Mouse (Mus musculus) heart, embryonic 16.5 days (tissue): Measurements from ENCODE around the gene Arl14ep. TPM values are rescaled to one million over a fixed set of nuclear protein-coding genes. Genes with fewer than 3 reads are reported as not detected.

ENCODE experiments used
- ATAC-seq: fragments of 200-750 bp; cut with Nextera tagmentation; replicated peaks from 2 replicates; pipeline ENCODE4 v1.8.0; 2017; ENCODE audit warnings: moderate number of reproducible peaks; ENCODE audit not compliant: insufficient read depth, low FRiP score; ENCODE audit errors: extremely low read depth
- H3K27ac ChIP-seq: fragments of 300-500 bp; sonication (generic); 2 replicates; pipeline ENCODE4 v1.5.1; 2014; ENCODE audit warnings: mild to moderate bottlenecking, low read length, control low read depth, moderate library complexity
- H3K27me3 ChIP-seq: fragments of 300-500 bp; sonication (generic); 2 replicates; pipeline ENCODE4 v1.6.1; 2014; ENCODE audit warnings: low read length, mixed read lengths; ENCODE audit not compliant: control insufficient read depth, insufficient read depth
- H3K36me3 ChIP-seq: fragments of 300-500 bp; sonication (generic); 2 replicates; pipeline ENCODE4 v1.6.1; 2014; ENCODE audit not compliant: control insufficient read depth, insufficient read depth
- H3K4me1 ChIP-seq: fragments of 300-500 bp; sonication (generic); 2 replicates; pipeline ENCODE4 v1.6.1; 2014; ENCODE audit warnings: low read length, mixed read lengths; ENCODE audit not compliant: control insufficient read depth, insufficient read depth
- H3K4me2 ChIP-seq: fragments of 300-500 bp; sonication (generic); 2 replicates; pipeline ENCODE4 v1.6.1; 2014; ENCODE audit warnings: low read depth, mild to moderate bottlenecking, control low read depth, low read length
- H3K4me3 ChIP-seq: fragments of 300-500 bp; sonication (generic); 2 replicates; pipeline ENCODE4 v1.5.1; 2014; ENCODE audit warnings: mild to moderate bottlenecking, control low read depth, low read length
- H3K9ac ChIP-seq: fragments of 300-500 bp; sonication (generic); 2 replicates; pipeline ENCODE4 v1.6.1; 2014; ENCODE audit warnings: low read length, control low read depth
- H3K9me3 ChIP-seq: fragments of 300-500 bp; sonication (generic); replicated peaks from 2 replicates; pipeline ENCODE4 v1.6.1; 2016; ENCODE audit warnings: low read length; ENCODE audit not compliant: control insufficient read depth
- WGBS: fragments of 180-500 bp; shearing (Covaris S2); extraction: QIAGEN DNeasy Blood & Tissue Kit; methylation state at CpG from one replicate; pipeline ENCODE4 v1.1.7; 2014; 5-methylcytosine and 5-hydroxymethylcytosine counted together
- polyA plus RNA-seq: library from polyadenylated mRNA; unstranded; fragments of >200 nt; fragmentation: Nextera tagmentation; extraction: Ambion mirVana; gene quantifications from 2 replicates; pipeline ENCODE4 v1.2.1, GENCODE M21; 2015

Arl14ep gene
- polyA plus RNA-seq, 1 experiment from 2014 or later, result 23.4 TPM

- Histone ChIP-seq H3K4me1 (peaks cover 9% of the 10 kb centered on the region), H3K4me3 (no peak overlapping the region), H3K4me2 (peak overlapping the region; percentile 4; the same call in 1 of the 2 replicates), H3K9ac (no peak overlapping the region), H3K27me3 (no peaks in the 10 kb centered on the region), H3K9me3 (no peaks in the 10 kb centered on the region), H3K36me3 (no peaks in the 10 kb centered on the region), H3K27ac (0 out of 2 replicates have a peak overlapping the region, but pooled peaks have one; percentile 1)
- ATAC-seq, result no peak
- 84% methylated on average over 2 of the region's 2 CpGs for WGBS
Measured at GRCm38 (mm10) chr2:106984945-106985344, 10.7 kb upstream of the Arl14ep start.

- H3K9me3 ChIP-seq, result no peaks in the 10 kb centered on the region
- H3K27ac ChIP-seq, result no peak overlapping the region
- peak overlapping the region; percentile 7; the same call in 1 of the 2 replicates for H3K4me2 ChIP-seq
- ATAC-seq, result no peak
- H3K4me3 ChIP-seq, result no peak overlapping the region
- H3K4me1 ChIP-seq, result peaks cover 9% of the 10 kb centered on the region
- no peaks in the 10 kb centered on the region for H3K36me3 ChIP-seq
- H3K9ac ChIP-seq, result no peak overlapping the region
- 30% methylated on average over 6 of the region's 6 CpGs for WGBS
- H3K27me3 ChIP-seq, result no peaks in the 10 kb centered on the region
Measured at GRCm38 (mm10) chr2:106982503-106982902, 8.3 kb upstream of the Arl14ep start.

- Histone ChIP-seq H3K4me3 (no peak overlapping the region), H3K4me2 (no peak overlapping the region), H3K36me3 (no peaks in the 10 kb centered on the region), H3K9me3 (no peaks in the 10 kb centered on the region), H3K27me3 (0 out of 2 replicates have a peak, but pooled peaks cover 2% of the 10 kb centered on the region), H3K27ac (no peak overlapping the region), H3K4me1 (0 out of 2 replicates have a peak, but pooled peaks cover 4% of the 10 kb centered on the region), H3K9ac (no peak overlapping the region)
- WGBS, result 80% methylated on average over 3 of the region's 3 CpGs
- ATAC-seq, result no peak
Measured at GRCm38 (mm10) chr2:106976472-106976871, 2.2 kb upstream of the Arl14ep start.

GRCm38 (mm10) chr2:106973332-106973958 is 779 bp downstream of the Arl14ep start:
- Histone ChIP-seq H3K4me2 (peak overlapping the region; percentile 80), H3K9ac (peak overlapping the region; percentile 99), H3K36me3 (peaks cover 6% of the 10 kb centered on the region), H3K27ac (no peak overlapping the region), H3K9me3 (no peaks in the 10 kb centered on the region), H3K27me3 (0 out of 2 replicates have a peak, but pooled peaks cover 2% of the 10 kb centered on the region), H3K4me3 (peak overlapping the region; percentile 98), H3K4me1 (0 out of 2 replicates have a peak, but pooled peaks cover 6% of the 10 kb centered on the region)
- no peak for ATAC-seq
- 56% methylated on average over 17 of the region's 17 CpGs for WGBS

GRCm38 (mm10) chr2:106972851-106973250 is 1.4 kb downstream of the Arl14ep start:
- Histone ChIP-seq H3K4me2 (no peak overlapping the region; the same call in 1 of the 2 replicates), H3K9ac (no peak overlapping the region), H3K27ac (no peak overlapping the region), H3K4me1 (0 out of 2 replicates have a peak, but pooled peaks cover 6% of the 10 kb centered on the region), H3K27me3 (0 out of 2 replicates have a peak, but pooled peaks cover 2% of the 10 kb centered on the region), H3K4me3 (no peak overlapping the region), H3K36me3 (peaks cover 10% of the 10 kb centered on the region), H3K9me3 (no peaks in the 10 kb centered on the region)
- ATAC-seq, result no peak
- 96% methylated on average over 6 of the region's 6 CpGs for WGBS

- Histone ChIP-seq H3K36me3 (peaks cover 19% of the 10 kb centered on the region), H3K9me3 (no peaks in the 10 kb centered on the region), H3K9ac (no peak overlapping the region), H3K27me3 (0 out of 2 replicates have a peak, but pooled peaks cover 2% of the 10 kb centered on the region), H3K4me2 (no peak overlapping the region), H3K4me3 (no peak overlapping the region), H3K4me1 (0 out of 2 replicates have a peak, but pooled peaks cover 6% of the 10 kb centered on the region), H3K27ac (no peak overlapping the region)
- ATAC-seq, result no peak
- WGBS, result 94% methylated on average over 12 of the region's 12 CpGs
Measured at GRCm38 (mm10) chr2:106970971-106971370, 3.3 kb downstream of the Arl14ep start.

GRCm38 (mm10) chr2:106968320-106968719 is 5.9 kb downstream of the Arl14ep start:
- no peak for ATAC-seq
- Histone ChIP-seq H3K36me3 (peaks cover 33% of the 10 kb centered on the region), H3K4me2 (no peak overlapping the region), H3K27me3 (no peaks in the 10 kb centered on the region), H3K27ac (no peak overlapping the region), H3K9ac (no peak overlapping the region), H3K4me1 (0 out of 2 replicates have a peak, but pooled peaks cover 4% of the 10 kb centered on the region), H3K4me3 (no peak overlapping the region), H3K9me3 (no peaks in the 10 kb centered on the region)
- WGBS, result 74% methylated on average over 6 of the region's 6 CpGs

GRCm38 (mm10) chr2:106963560-106963959 is 10.7 kb downstream of the Arl14ep start:
- Histone ChIP-seq H3K4me2 (no peak overlapping the region), H3K9ac (no peak overlapping the region), H3K4me3 (no peak overlapping the region), H3K27me3 (no peaks in the 10 kb centered on the region), H3K36me3 (peaks cover 29% of the 10 kb centered on the region), H3K4me1 (no peaks in the 10 kb centered on the region), H3K9me3 (no peaks in the 10 kb centered on the region), H3K27ac (no peak overlapping the region)
- no peak for ATAC-seq
- WGBS, result 87% methylated on average over 3 of the region's 3 CpGs

GRCm38 (mm10) chr2:106961650-106962049 is 12.6 kb downstream of the Arl14ep start:
- WGBS, result 83% methylated on average over 3 of the region's 3 CpGs
- Histone ChIP-seq H3K9ac (no peak overlapping the region), H3K4me2 (no peak overlapping the region), H3K9me3 (no peaks in the 10 kb centered on the region), H3K4me3 (no peak overlapping the region), H3K4me1 (no peaks in the 10 kb centered on the region), H3K36me3 (peaks cover 17% of the 10 kb centered on the region), H3K27me3 (no peaks in the 10 kb centered on the region), H3K27ac (no peak overlapping the region)
- ATAC-seq, result no peak
